Mouse (Mus musculus) cerebellum, adult 8-10 months (tissue): ENCODE results near the gene Epha6.

ENCODE experiments used
- DNase-seq: peaks from one replicate; pipeline ENCODE4 v3.0.0; 2022

Epha6 gene

DNA sequence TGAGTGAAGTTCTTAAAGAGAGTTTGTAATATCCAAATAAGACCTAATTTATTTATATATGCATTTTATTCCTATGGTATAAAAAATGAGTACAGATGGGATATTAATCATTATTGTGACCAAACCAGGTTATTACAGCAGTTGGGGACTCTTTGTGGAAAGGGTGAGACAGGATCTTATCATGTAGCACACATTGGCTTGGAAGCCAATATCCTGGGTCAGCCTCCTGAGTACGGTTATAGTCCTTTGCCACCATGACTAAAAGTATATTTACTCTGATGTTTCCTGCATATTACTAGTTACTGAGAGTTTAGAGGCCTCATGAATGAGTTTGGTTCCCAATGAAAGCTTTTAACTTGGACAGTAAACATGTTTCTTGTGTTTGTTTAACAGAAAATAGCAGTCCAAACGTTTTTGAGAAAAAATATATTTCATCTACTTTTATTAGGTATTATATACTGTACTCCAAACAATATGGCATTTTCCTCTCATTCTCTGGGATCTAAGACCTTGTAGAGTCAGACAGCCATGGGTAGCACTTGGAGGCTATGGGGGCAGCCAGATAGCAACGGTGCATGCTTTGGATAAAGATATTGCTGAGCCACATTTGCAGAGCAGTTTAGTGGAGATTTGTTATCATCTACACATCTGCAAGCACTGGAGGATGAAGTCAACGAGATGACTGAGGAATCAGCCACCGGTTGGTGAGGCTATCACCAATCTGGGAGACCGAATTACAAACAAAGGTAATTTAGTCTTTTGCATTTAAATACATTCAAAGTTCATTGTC, 340.4 kb downstream of the Epha6 start:
- no peak for DNase-seq

- no peak for DNase-seq
Measured at GRCm38 (mm10) chr16:60258151-60258635, 347.1 kb downstream of the Epha6 start.

GRCm38 (mm10) chr16:60257623-60258022, 347.7 kb downstream of the Epha6 start:
- DNase-seq: no peak

- no peak for DNase-seq
Measured at GRCm38 (mm10) chr16:60257044-60257443, 348.3 kb downstream of the Epha6 start.

GRCm38 (mm10) chr16:60239356-60240190, 365.8 kb downstream of the Epha6 start:
- DNase-seq: no peak

GRCm38 (mm10) chr16:60233985-60234766, 371.2 kb downstream of the Epha6 start:
- DNase-seq: no peak

DNA sequence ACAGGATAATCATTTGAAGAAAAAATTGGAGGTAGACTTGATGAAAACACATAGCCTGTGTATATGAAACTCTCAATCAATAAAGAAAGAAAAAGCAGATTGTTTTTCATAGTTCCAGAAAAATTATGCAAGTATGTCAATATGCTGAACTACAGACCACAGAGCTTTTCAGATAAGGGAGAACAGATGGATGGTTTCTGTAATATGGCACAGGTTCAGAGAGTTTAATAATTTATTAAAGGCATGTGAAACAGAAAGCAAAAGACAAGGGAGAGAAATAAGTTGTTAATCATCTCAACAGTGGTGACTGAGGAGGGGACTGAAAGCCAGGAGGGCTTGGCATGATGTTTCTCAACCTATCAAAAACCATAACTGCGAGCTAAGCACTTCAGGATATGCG, 372.3 kb downstream of the Epha6 start:
- no peak for DNase-seq

DNA sequence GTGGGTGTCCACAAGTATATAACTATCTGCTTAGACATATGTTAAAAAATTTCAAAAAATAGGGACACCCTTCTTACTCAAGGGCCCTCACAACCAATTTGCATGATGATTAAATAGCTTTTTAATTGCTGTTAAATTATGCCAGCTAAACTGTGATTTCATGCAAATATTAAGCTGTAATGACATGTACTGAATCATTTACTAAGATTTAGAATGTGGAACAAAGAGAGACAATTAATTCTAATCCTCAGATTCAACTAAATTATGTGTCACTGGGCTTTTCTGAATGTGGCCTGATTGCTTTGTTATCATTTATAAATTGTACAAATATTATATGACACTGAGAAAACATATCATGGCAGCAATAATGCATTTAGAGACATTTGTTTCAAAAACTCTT, 396.2 kb downstream of the Epha6 start:
- DNase-seq: no peak

DNA sequence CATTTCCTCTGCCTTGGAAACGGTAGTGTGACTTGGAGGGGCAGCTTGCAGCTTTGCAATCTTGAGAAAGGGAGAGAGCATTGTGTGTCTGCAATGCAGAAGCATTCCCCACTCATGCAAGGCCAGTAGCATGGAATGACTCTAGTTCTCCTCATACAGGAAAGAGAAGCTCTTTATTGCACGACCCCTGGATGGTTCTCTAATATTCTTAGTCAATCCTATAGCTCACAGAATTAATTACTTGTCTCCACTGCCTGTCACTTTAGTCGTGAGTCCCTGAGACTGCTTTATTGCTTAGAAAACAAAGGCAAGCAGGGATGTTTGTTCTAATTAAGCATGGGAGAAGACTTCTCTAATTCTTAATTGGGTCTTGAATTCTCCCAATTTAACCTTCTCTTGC, 429.8 kb downstream of the Epha6 start:
- no peak for DNase-seq

- DNase-seq: no peak
Measured at GRCm38 (mm10) chr16:60152439-60152838, 452.9 kb downstream of the Epha6 start.

- no peak for DNase-seq
Measured at GRCm38 (mm10) chr16:60144370-60144769, 461.0 kb downstream of the Epha6 start.

GRCm38 (mm10) chr16:60121435-60121834, 483.9 kb downstream of the Epha6 start:
- no peak for DNase-seq

GRCm38 (mm10) chr16:60102210-60102609, 503.1 kb downstream of the Epha6 start:
- peak; percentile 10 for DNase-seq

DNA sequence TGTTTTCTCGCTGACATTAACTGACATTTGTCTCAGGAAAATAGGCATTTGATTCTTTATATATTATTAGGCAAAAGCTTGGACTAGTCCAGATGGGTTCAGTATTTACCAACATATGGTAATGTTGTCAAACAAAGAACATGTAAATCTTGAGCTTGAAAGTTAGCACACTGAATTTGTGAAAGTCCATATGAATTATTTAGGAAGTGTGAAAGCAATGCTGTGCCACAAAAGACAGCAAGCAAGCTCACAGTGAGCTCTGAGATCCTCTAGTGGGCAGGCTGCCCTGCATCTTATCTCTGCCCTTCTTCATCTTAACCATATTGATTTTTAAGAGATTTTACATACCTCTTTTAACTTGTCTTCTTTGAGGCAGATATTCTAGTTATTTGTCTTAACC, 510.0 kb downstream of the Epha6 start:
- no peak for DNase-seq

- no peak for DNase-seq
Measured at GRCm38 (mm10) chr16:60086976-60087375, 518.4 kb downstream of the Epha6 start.

GRCm38 (mm10) chr16:60070457-60071112, 534.7 kb downstream of the Epha6 start:
- DNase-seq: no peak

DNA sequence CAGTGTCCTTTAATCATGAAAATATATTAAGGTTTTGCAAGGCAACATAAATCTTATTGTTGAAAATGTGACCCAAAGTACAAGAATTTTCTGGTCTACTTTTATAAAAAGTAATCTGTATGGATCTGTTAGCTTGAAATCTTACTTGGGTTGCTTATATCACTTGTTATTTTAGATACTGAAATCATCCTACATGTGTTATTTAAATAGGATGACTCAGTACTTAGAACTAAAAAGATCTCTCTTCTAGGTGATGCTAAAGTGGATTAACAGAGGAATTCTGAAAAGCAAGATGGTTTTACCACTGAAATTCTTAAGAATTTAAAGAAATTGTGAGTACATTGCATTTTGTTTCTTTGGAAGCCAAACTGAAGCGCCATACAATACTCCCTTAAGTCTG, 561.5 kb downstream of the Epha6 start:
- no peak for DNase-seq

DNA sequence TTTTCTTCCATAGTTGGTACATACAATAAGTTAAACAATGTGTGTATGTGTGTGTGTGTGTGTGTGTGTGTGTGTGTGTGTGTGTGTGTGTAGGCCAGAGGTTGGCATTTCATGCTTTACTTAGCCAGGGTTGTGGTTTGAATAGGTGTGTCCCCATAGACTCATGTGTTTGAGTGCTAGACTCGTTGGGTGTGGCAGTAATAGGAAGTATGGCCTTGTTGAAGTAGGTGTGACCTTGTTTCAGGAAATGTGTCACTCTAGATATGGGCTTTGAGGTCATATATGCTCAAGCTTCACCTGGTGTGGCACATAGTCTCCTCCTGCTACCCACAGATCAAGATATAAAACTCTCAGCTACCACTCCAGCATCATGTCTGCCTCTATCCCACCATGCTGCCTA, 577.0 kb downstream of the Epha6 start:
- DNase-seq: no peak

GRCm38 (mm10) chr16:60006857-60007568, 598.3 kb downstream of the Epha6 start:
- no peak for DNase-seq

DNA sequence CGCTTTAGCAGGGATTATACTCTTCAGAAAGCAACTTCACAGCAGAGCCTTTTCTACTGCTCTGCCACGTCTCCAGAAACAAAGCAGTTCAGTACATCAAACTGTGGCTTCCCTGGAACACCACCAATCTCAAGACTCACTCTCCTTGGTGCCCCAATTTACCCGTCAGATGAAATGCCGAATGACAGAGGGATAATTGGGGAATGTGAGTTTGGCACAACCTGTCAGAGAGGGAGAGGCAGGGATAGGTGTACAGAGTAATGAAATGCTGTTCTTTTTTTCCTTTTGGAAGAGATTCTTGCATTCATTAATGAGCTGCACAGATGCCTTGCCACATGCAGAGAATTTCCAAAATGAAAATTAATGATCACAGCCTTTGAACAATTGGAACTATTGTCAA, 635.5 kb downstream of the Epha6 start:
- DNase-seq: no peak

GRCm38 (mm10) chr16:59955731-59956130, 649.6 kb downstream of the Epha6 start:
- DNase-seq: peak; percentile 9

DNA sequence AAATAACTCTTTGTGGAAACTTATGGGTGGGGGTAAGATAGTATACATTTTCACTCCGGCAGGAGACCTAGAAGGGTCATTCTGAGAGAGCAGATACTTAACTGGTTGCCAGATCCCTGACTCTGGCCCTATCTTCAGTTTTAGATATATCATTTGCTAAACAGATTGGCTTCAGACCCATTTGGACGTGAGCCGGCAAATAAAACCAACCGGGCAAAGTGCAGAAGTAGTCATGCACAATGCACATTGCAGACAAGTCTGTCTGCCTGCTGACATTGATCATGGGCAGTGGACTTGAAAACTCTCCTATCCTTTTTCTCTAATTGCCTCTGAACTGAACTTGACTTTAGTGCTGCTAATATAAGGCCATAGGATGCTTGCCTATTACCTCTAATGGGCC, 681.6 kb downstream of the Epha6 start:
- no peak for DNase-seq
